Mouse (Mus musculus) left cerebral cortex, postnatal 25 days (tissue): ENCODE data around the gene Bicral. TPM values are rescaled to one million over a fixed set of nuclear protein-coding genes. Genes with fewer than 3 reads are reported as not detected.

ENCODE experiments used
- DNase-seq, 2 experiments: peaks; one replicate each; pipeline ENCODE4 v3.0.0; 2022; ENCODE audit warnings: low spot score in 2 of 2, mixed read lengths in 1 of 2
- intact Hi-C: fragments of 180-260 bp; cut with DNase I; formaldehyde crosslinking; loops from one replicate; pipeline ENCODE4 v1.15.1; 2025
- total RNA-seq, 2 experiments: library from RNA; stranded (reverse); gene quantifications; 2 replicates each; pipeline ENCODE4 v1.2.3; 2021

Gene Bicral
- total RNA-seq, 2 experiments from 2014 or later: 41.6 to 49.7 TPM

GRCm38 (mm10) chr17:46877061-46877460 is 18.8 kb upstream of the Bicral start:
- DNase-seq: no peak
- intact Hi-C loops: no loop called here

- intact Hi-C loops: no loop called here
- no peak for DNase-seq
These were observed 18.2 kb upstream of the Bicral start for GRCm38 (mm10) chr17:46876371-46876950.

- intact Hi-C loops: no loop called here
- no peak for DNase-seq
These were observed 17.3 kb upstream of the Bicral start for GRCm38 (mm10) chr17:46875626-46876025.

GRCm38 (mm10) chr17:46874133-46874532 is 15.9 kb upstream of the Bicral start:
- DNase-seq: peak; percentile 32 to 74
- intact Hi-C loops: no loop called here

GRCm38 (mm10) chr17:46872806-46873205 is 14.5 kb upstream of the Bicral start:
- DNase-seq: no peak
- intact Hi-C loops: no loop called here

GRCm38 (mm10) chr17:46870913-46871312 is 12.6 kb upstream of the Bicral start:
- intact Hi-C loops: no loop called here
- DNase-seq: no peak

- intact Hi-C loops: no loop called here
- no peak for DNase-seq
These were observed 12.0 kb upstream of the Bicral start for GRCm38 (mm10) chr17:46870204-46870798.

GRCm38 (mm10) chr17:46866836-46867235 is 8.6 kb upstream of the Bicral start:
- DNase-seq: peak in 1 of 2 experiments; percentile 66
- intact Hi-C loops: no loop called here

GRCm38 (mm10) chr17:46864566-46865195 is 6.4 kb upstream of the Bicral start:
- peak; percentile 34 to 50 for DNase-seq
- intact Hi-C loops: no loop called here

GRCm38 (mm10) chr17:46860120-46860519 is 1.8 kb upstream of the Bicral start:
- no peak for DNase-seq
- intact Hi-C loops: no loop called here

GRCm38 (mm10) chr17:46858749-46859444 is 615 bp upstream of the Bicral start:
- intact Hi-C loops: no loop called here
- no peak for DNase-seq

GRCm38 (mm10) chr17:46857361-46857902 is 850 bp downstream of the Bicral start:
- intact Hi-C loops: loop anchor here (1.0 to 2.0 kb wide), 2 partner anchors 33 to 75 kb away; partner anchors contain the start of genes Rpl7l1 and Tbcc
- DNase-seq: peak; percentile 81 to 82

GRCm38 (mm10) chr17:46856471-46857360 is 1.6 kb downstream of the Bicral start:
- intact Hi-C loops: loop anchor here (1.0 to 2.0 kb wide), 2 partner anchors 34 to 74 kb away; partner anchors contain the start of genes Rpl7l1 and Tbcc

GRCm38 (mm10) chr17:46856107-46856388 is 2.2 kb downstream of the Bicral start:
- intact Hi-C loops: loop anchor here (2.0 kb wide), 1 partner anchor 73 kb away; the partner anchor contains the start of gene Rpl7l1
- no peak for DNase-seq

More at GRCm38 (mm10) chr17:46856471-46857360, 1.6 kb downstream of the Bicral start:
- DNase-seq: peak; percentile 71 to 85

GRCm38 (mm10) chr17:46855328-46856106 is 2.8 kb downstream of the Bicral start:
- intact Hi-C loops: loop anchor here (2.0 kb wide), 1 partner anchor 73 kb away; the partner anchor contains the start of gene Rpl7l1
- no peak for DNase-seq

- intact Hi-C loops: no loop called here
- no peak for DNase-seq
These were observed 3.6 kb downstream of the Bicral start for GRCm38 (mm10) chr17:46854640-46855110.

- intact Hi-C loops: no loop called here
- DNase-seq: no peak
These were observed 4.2 kb downstream of the Bicral start for GRCm38 (mm10) chr17:46854096-46854495.

GRCm38 (mm10) chr17:46853281-46853680 is 5.0 kb downstream of the Bicral start:
- peak; percentile 27 for DNase-seq

More at GRCm38 (mm10) chr17:46853281-46853680, 5.0 kb downstream of the Bicral start:
- intact Hi-C loops: no loop called here
